Mouse (Mus musculus) ES-Bruce4 (cell line): ENCODE data around the gene Atp2b2. TPM values are rescaled to one million over a fixed set of nuclear protein-coding genes. Genes with fewer than 3 reads are reported as not detected.

Experiments
- H3K27ac ChIP-seq: 2 replicates; pipeline ENCODE4 v1.5.1; 2012; ENCODE audit warnings: low read length, inconsistent platforms; ENCODE audit not compliant: insufficient read depth
- H3K27me3 ChIP-seq: 2 replicates; pipeline ENCODE4 v1.6.1; 2012; ENCODE audit warnings: mild to moderate bottlenecking, low read length, inconsistent platforms; ENCODE audit not compliant: control insufficient read depth, poor library complexity, insufficient read depth, severe bottlenecking
- H3K36me3 ChIP-seq: 2 replicates; pipeline ENCODE4 v1.6.1; 2012; ENCODE audit warnings: inconsistent platforms, mild to moderate bottlenecking, low read length, moderate library complexity; ENCODE audit not compliant: control insufficient read depth, poor library complexity, insufficient read depth, severe bottlenecking
- H3K4me1 ChIP-seq: one replicate; pipeline ENCODE4 v1.8.1; 2011; ENCODE audit warnings: low read length; ENCODE audit not compliant: control insufficient read depth, insufficient read depth
- H3K4me3 ChIP-seq: 2 replicates; pipeline ENCODE4 v1.5.1; 2011; ENCODE audit warnings: low read depth, mild to moderate bottlenecking, low read length
- H3K9ac ChIP-seq: 2 replicates; pipeline ENCODE4 v1.6.1; 2012; ENCODE audit warnings: low read depth, mild to moderate bottlenecking, inconsistent platforms; ENCODE audit not compliant: poor library complexity, severe bottlenecking
- H3K9me3 ChIP-seq: replicated peaks from 2 replicates; pipeline ENCODE4 v1.6.1; 2012; ENCODE audit warnings: mild to moderate bottlenecking, low read length, inconsistent platforms; ENCODE audit not compliant: control insufficient read depth, poor library complexity, insufficient read depth, severe bottlenecking
- CTCF ChIP-seq: IDR thresholded peaks from one replicate; pipeline ENCODE4 v1.8.1; 2011; ENCODE audit warnings: low read depth, low read length
- EP300 ChIP-seq: IDR thresholded peaks from 2 replicates; pipeline ENCODE4 v1.6.1; 2011; ENCODE audit warnings: low read depth, low read length; ENCODE audit not compliant: insufficient read depth
- POLR2A ChIP-seq: IDR thresholded peaks from one replicate; pipeline ENCODE4 v1.8.1; 2011; ENCODE audit warnings: low read length; ENCODE audit not compliant: insufficient read depth
- polyA plus RNA-seq: library from polyadenylated mRNA; stranded (reverse); fragments of >200 nt; gene quantifications from 2 replicates; pipeline ENCODE4 v1.2.4, GENCODE M21; 2011; ENCODE audit warnings: low read depth; ENCODE audit not compliant: missing spikeins, insufficient read depth, insufficient read length

Gene Atp2b2
- polyA plus RNA-seq, 1 experiment: 0.42 TPM

GRCm38 (mm10) chr6:114035704-114036103, 6.7 kb downstream of the Atp2b2 start:
- H3K4me3 ChIP-seq: no peak overlapping the region
- no peaks in the 10 kb centered on the region for H3K27me3 ChIP-seq
- H3K4me1 ChIP-seq: no peaks in the 10 kb centered on the region
- H3K36me3 ChIP-seq: no peaks in the 10 kb centered on the region
- TF ChIP-seq POLR2A (no peak), CTCF (no peak), EP300 (no peak)
- H3K9ac ChIP-seq: no peak overlapping the region
- no peaks in the 10 kb centered on the region for H3K9me3 ChIP-seq
- H3K27ac ChIP-seq: no peak overlapping the region

GRCm38 (mm10) chr6:114032822-114033221, 9.6 kb downstream of the Atp2b2 start:
- no peak for TF ChIP-seq CTCF
- no peak for TF ChIP-seq EP300
- no peak for TF ChIP-seq POLR2A
- H3K36me3 ChIP-seq: no peaks in the 10 kb centered on the region
- no peak overlapping the region for H3K4me3 ChIP-seq
- H3K9ac ChIP-seq: no peak overlapping the region
- no peaks in the 10 kb centered on the region; the same call in 1 of the 2 replicates for H3K9me3 ChIP-seq
- H3K27ac ChIP-seq: no peak overlapping the region
- H3K27me3 ChIP-seq: no peaks in the 10 kb centered on the region
- H3K4me1 ChIP-seq: no peaks in the 10 kb centered on the region

GRCm38 (mm10) chr6:114023794-114024193, 18.6 kb downstream of the Atp2b2 start:
- no peaks in the 10 kb centered on the region for H3K27me3 ChIP-seq
- H3K27ac ChIP-seq: no peak overlapping the region
- H3K36me3 ChIP-seq: no peaks in the 10 kb centered on the region
- H3K4me1 ChIP-seq: no peaks in the 10 kb centered on the region
- H3K9ac ChIP-seq: no peak overlapping the region
- TF ChIP-seq CTCF: no peak
- TF ChIP-seq POLR2A: no peak
- TF ChIP-seq EP300: no peak
- no peak overlapping the region for H3K4me3 ChIP-seq
- no peaks in the 10 kb centered on the region; the same call in 1 of the 2 replicates for H3K9me3 ChIP-seq

GRCm38 (mm10) chr6:114022104-114022503, 20.3 kb downstream of the Atp2b2 start:
- Histone ChIP-seq H3K4me3 (no peak overlapping the region), H3K9ac (no peak overlapping the region), H3K4me1 (no peaks in the 10 kb centered on the region), H3K27ac (no peak overlapping the region), H3K36me3 (no peaks in the 10 kb centered on the region), H3K27me3 (no peaks in the 10 kb centered on the region), H3K9me3 (no peaks in the 10 kb centered on the region)
- no peak for TF ChIP-seq POLR2A

GRCm38 (mm10) chr6:114013801-114014200, 28.6 kb downstream of the Atp2b2 start:
- H3K9me3 ChIP-seq: no peaks in the 10 kb centered on the region
- TF ChIP-seq EP300 (no peak), CTCF (no peak), POLR2A (no peak)
- H3K27ac ChIP-seq: no peak overlapping the region
- H3K27me3 ChIP-seq: no peaks in the 10 kb centered on the region
- H3K4me3 ChIP-seq: no peak overlapping the region
- no peak overlapping the region for H3K9ac ChIP-seq
- no peaks in the 10 kb centered on the region for H3K4me1 ChIP-seq
- H3K36me3 ChIP-seq: no peaks in the 10 kb centered on the region

GRCm38 (mm10) chr6:114012834-114013233, 29.6 kb downstream of the Atp2b2 start:
- Histone ChIP-seq H3K27me3 (no peaks in the 10 kb centered on the region), H3K36me3 (no peaks in the 10 kb centered on the region), H3K9ac (no peak overlapping the region), H3K4me1 (no peaks in the 10 kb centered on the region), H3K27ac (no peak overlapping the region), H3K9me3 (no peaks in the 10 kb centered on the region), H3K4me3 (no peak overlapping the region)
- no peak for TF ChIP-seq CTCF
- no peak for TF ChIP-seq POLR2A
- TF ChIP-seq EP300: no peak
